Mouse (Mus musculus) left cerebral cortex, adult 18-20 months (tissue): ENCODE results near the gene Itpr2. TPM values are rescaled to one million over a fixed set of nuclear protein-coding genes. Genes with fewer than 3 reads are reported as not detected.

Experiments used
- DNase-seq, 2 experiments: peaks; one replicate each; pipeline ENCODE4 v3.0.0; 2021 to 2022; ENCODE audit warnings: low spot score in 2 of 2, mixed read lengths in 1 of 2
- total RNA-seq, 2 experiments: library from RNA; stranded (reverse); gene quantifications; 2 replicates each; pipeline ENCODE4 v1.2.3; 2021

The Itpr2 gene
- total RNA-seq, 2 experiments from 2014 or later: 10.7 to 13.3 TPM

- no peak for DNase-seq
Observed at GRCm38 (mm10) chr6:146270162-146270561, 231.9 kb downstream of the Itpr2 start.

DNA sequence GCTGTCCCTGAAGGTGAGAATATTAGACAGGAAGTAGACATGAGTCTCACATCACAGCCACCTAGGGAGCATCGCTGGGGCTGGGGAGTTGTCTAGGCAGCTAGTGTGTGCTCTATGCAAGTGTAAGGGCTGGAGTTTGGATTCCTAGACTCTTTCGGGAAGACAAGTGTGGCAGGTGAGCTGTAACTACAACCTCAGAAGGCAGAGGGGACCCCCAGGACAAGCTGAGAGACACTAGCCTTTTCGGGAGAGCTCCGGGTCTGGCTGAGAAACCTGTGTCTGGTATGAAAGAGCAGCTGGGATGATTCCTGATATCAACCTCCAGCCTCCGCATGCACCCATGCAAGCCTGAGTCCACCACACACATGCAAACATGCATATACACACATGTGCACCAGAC lies 232.7 kb downstream of the Itpr2 start:
- DNase-seq: no peak

DNA sequence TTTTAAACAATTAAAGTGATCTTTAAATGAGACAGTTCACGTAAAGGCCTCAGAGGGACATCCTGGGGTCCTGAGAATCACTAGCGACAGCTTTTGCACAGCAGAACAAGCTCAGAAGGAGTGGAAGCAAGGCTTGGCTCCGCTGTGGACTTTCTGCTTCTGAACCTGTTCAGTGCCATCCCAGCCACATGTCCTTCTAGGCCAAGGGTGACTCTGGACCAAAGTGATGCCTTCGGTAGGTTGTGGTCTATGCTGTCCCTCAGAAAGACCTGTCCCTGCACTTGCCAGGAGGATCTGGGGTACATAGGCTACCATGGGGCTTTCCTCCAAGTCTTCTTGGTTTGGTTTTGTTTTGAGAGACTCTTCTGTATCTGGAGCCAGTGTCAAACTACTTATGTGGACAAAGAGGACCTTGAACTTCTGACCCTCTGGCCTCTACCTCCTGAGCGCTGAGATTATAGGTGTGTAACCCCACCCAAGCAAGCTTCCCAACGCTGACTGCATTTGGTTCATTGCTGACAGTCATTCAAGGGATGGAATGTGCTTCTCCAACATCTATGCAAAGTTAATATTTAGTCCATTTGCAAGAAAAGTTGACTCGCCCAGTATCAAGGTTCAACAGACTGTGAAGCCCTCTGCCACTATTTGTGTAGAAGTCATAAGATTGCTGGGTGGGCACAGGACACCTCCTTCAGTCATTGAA lies 241.2 kb downstream of the Itpr2 start:
- no peak for DNase-seq

GRCm38 (mm10) chr6:146258751-146259150 lies 243.3 kb downstream of the Itpr2 start:
- no peak for DNase-seq

GRCm38 (mm10) chr6:146258261-146258660 lies 243.8 kb downstream of the Itpr2 start:
- no peak for DNase-seq

DNA sequence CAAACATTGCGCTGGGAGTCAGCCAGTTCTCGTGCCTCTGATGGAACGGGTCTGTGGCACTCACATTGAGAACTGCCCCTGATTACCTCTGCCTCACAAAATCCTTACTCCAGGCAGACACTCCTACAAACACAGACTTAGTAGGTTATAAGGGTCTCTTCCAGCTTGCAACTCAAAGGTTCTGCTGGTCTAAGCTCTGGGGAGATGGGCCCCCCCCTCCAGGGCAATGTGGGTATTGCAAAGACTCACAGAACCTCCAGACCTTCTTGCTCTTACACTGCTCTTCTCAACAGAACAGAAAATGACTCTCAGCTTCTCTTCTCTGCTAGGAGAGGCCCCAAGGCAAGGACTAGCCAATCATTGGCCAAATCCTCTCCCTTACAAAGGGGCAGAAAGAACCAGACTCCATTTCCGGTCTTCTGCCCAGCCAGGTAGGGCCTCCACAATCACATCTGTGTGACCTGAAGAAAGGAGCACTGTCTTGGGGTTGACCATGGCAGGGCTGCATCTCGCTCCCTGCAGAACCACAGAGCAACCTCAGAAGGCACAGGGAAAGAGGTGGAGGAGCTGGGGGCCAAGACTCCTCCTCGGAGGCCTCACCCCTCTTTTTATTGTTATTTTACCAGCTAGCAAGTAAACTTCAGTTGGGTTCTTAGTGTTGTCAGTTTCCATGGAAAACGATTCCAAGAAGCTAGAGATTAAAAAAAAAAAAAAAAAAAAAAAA lies 244.9 kb downstream of the Itpr2 start:
- DNase-seq: no peak

- no peak for DNase-seq
Observed at GRCm38 (mm10) chr6:146256401-146256800, 245.6 kb downstream of the Itpr2 start.

DNA sequence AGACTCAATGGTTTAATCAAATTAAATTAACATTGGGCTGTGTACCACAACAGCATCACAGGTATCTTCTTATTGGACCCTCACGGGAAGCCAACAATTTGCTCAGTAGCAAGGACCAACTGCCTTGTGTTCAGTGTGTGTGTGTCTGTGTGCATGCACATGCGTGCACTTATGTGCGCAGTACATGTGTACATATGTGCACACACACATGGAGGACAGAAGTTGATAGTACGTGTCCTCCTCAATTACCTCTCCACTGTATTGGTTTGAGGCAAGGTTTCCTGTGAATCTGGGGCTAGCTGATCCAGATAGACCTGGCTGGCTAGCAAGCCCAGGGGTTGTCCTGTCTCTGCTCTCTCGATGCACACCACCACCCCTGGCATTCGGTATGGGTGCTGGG lies 246.4 kb downstream of the Itpr2 start:
- no peak for DNase-seq

GRCm38 (mm10) chr6:146254931-146255330 lies 247.1 kb downstream of the Itpr2 start:
- no peak for DNase-seq

DNA sequence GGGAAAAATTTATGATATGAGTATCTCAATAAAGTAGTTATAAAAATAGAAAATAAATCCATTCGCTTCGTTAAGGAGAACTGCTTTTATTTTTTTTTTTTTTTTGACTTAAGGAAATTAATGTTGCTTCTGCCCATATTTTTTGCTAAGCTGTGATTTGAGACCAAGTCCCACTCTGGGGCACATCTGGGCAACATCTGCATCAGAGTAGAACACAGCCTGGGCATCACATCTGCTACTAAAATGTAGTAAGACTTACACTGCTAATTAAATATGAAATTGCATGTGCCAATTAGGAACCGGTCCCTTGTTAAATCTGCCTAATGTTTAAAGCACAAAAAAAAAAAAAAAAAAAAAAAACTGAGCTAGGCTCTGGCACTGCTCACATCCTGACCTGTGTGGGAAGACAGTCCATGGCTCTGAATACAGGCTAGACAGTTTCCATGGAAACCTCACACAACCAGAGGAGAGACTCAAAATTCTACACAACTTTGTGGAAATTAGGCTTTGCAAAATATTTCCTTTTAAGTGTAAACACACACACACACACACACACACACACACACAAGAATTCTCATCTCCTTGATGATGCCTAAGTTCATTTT lies 247.7 kb downstream of the Itpr2 start:
- DNase-seq: no peak

DNA sequence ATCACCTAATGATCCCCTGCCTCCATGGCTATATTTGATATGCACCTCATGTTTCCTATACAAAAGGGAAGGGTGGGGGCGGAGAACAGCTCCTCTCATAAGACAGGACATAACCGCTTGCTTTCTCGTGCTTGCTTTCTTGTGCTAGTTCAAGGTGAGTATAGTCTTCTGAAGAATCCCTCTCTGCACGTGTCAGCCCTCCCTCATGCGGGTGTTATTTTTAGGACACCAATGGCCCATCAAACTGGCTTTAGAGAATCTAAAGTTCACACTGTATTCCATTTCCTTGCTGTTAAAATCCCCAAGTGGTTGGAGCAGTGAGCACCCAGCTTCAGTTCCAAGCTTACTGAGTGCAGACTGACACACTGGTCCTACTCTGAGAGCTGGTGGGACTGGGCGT lies 252.9 kb downstream of the Itpr2 start:
- DNase-seq: no peak

- DNase-seq: no peak
Observed at GRCm38 (mm10) chr6:146248341-146248740, 253.7 kb downstream of the Itpr2 start.

- DNase-seq: no peak
Observed at GRCm38 (mm10) chr6:146247906-146248305, 254.1 kb downstream of the Itpr2 start.

GRCm38 (mm10) chr6:146246368-146246767 lies 255.7 kb downstream of the Itpr2 start:
- DNase-seq: no peak

DNA sequence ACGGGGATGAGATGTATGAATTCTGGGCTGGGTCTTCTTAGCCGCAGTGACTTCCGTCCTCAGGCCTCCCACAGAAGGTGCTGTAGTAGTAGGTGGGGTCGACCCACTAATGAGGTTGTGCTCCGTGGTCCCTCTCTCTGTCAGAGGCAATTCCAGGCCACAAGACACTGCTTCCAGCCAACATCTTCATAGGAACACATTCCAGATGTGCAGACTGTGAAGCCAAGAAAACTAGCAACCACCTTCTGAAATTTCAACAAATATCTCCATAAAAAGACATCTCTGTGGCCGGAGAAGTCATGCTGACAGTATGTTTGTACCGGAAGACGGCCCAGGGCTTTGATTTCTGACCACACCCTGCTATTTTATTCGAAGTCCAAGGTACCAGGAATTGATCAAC lies 256.1 kb downstream of the Itpr2 start:
- DNase-seq: no peak

GRCm38 (mm10) chr6:146243068-146243467 lies 259.0 kb downstream of the Itpr2 start:
- no peak for DNase-seq

GRCm38 (mm10) chr6:146241336-146241735 lies 260.7 kb downstream of the Itpr2 start:
- DNase-seq: no peak

DNA sequence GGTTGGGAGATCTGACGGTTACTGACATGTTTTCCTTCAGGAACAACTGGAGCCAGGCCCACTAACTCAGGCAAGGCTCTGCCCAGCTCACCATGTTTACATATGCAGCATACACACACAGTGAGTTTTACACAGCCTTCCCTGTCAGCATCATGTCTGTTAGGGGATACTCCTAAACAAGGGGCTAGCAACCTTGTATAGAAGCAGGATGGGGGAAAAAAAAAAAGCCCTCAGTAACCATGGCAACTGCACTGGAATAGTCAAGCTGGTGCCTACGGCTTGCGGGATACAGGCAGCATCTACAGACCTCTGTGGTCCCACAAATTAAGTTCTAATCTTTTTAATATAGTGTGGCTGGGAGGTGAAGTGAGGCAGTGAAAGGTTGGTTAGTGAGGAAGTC lies 266.9 kb downstream of the Itpr2 start:
- DNase-seq: no peak

DNA sequence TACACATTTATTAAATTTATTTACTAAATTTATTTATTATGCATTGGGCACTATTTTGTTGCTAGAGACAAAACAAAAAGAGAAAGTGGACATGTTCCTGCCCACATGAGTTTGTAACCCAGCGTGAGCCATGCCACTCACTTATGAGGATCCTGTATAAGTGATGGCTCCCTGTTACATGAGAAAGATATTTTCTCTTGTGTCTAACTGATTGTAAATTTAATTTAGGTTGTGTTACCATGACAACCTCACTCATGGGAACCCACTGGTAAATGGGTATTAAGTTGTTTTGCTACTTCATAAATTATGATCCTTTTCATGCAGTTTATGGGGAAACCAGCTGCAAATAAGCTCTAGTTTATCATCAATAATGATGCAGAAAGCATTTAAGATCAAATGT lies 267.6 kb downstream of the Itpr2 start:
- DNase-seq: no peak

DNA sequence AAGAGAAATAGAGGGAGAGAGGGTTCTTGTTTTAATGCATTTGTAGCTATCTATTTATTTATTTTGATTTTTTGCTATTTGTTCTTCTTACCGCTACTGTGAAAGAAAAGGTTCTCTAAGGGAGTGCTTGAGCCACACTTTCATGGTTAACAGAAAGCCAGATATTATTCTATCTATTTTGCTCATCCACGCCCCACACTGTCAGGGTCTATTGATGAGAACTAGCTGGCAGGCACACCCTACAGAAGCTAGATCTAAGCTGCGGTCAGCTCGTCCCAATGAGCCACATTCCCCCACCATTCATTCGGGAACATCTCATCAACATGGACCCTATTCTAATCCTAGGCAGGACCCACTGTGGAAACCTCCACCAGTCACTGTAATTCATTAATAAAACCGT lies 271.1 kb downstream of the Itpr2 start:
- no peak for DNase-seq

DNA sequence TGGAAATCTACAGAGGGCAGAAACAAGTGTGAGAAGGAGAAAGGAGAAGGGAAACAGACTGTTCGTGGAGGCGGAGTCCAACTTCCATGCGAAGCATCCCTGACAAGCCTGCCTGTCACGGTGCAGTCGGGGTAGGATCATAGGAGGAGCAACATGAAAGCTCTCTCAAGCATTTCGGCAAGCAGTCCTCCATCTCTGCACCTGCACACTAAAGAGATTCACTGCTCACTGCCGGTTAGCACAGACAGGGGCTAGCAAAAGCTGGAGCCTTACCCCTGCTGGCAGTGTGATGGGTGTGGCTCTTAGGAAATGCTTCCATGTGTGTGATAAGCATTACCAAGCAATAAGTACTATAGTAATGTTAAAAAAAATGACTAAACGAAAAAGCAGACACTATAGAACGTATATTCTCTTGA lies 271.6 kb downstream of the Itpr2 start:
- DNase-seq: no peak

DNA sequence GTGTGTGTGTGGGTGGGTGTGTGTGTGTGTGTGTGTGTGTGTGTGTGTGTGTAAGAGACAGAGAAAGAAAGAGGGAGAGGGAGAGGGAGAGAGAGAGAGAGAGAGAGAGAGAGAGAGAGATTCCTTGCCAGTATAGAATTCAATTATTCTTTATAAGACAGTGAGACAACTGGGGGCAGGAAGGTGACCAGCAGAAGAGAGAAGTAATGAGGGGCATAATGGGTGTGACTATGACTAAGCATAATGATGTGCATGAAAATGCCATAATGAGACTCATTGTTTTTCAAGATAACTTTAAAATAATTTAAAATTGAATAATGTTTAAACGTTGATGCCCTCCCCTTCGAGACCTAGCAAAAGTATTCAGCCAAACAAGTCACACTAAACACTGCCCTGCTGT lies 272.1 kb downstream of the Itpr2 start:
- no peak for DNase-seq
